Mouse (Mus musculus) bone marrow macrophage, adult 2 months (primary cell): Measurements from ENCODE around the gene Ppard.

ENCODE experiments used
- CTCF ChIP-seq: IDR thresholded peaks from 2 replicates; pipeline ENCODE4 v1.5.1; 2012; ENCODE audit warnings: low read depth, mild to moderate bottlenecking, low read length, moderate library complexity
- POLR2A ChIP-seq: IDR thresholded peaks from 2 replicates; pipeline ENCODE4 v1.6.1; 2012; ENCODE audit warnings: mild to moderate bottlenecking, low read depth, low read length, borderline replicate concordance

DNA sequence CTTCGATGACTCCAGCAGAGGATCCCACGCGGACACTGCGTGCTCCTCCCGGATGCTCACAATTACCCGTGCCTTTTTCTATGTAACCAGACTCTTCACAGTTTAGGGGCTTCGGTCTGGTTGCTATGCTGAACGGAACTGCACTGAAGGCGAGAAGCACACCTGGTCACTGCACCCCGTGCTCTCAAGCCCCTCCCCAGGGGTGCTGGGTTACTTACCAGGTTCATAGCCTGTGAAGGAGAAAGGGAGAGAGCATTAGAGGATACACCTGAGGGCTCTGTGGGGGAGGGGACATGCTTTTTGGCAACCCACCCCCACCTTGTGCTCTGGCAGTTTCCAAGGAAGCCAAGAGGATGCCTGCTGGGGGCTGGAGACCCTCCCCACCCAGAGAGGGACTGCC, 102.8 kb downstream of the Ppard start:
- TF ChIP-seq CTCF (no peak), POLR2A (no peak)
